Mouse (Mus musculus) kidney, embryonic 14.5 days (tissue): ENCODE results near the gene Lancl1. TPM values are rescaled to one million over a fixed set of nuclear protein-coding genes. Genes with fewer than 3 reads are reported as not detected.

Source experiments
- ATAC-seq: fragments of 200-750 bp; cut with Nextera tagmentation; 2 replicates; pipeline ENCODE4 v1.8.0; 2017; ENCODE audit warnings: moderate number of reproducible peaks, mild to moderate bottlenecking, moderate TSS enrichment, moderate library complexity; ENCODE audit not compliant: low FRiP score, low TSS enrichment
- H3K27ac ChIP-seq: fragments of 300-500 bp; sonication (generic); 2 replicates; pipeline ENCODE4 v1.5.1; 2014; ENCODE audit warnings: low read depth, mild to moderate bottlenecking, low read length, moderate library complexity, mixed read lengths
- H3K27me3 ChIP-seq: fragments of 300-500 bp; sonication (generic); 2 replicates; pipeline ENCODE4 v1.6.1; 2014; ENCODE audit warnings: mild to moderate bottlenecking, low read length; ENCODE audit not compliant: control insufficient read depth, insufficient read depth
- H3K36me3 ChIP-seq: fragments of 300-500 bp; sonication (generic); 2 replicates; pipeline ENCODE4 v1.6.1; 2014; ENCODE audit warnings: low read length, mixed read lengths; ENCODE audit not compliant: control insufficient read depth, insufficient read depth
- H3K4me1 ChIP-seq: fragments of 300-500 bp; sonication (generic); 2 replicates; pipeline ENCODE4 v1.6.1; 2014; ENCODE audit warnings: low read length, mixed read lengths; ENCODE audit not compliant: control insufficient read depth, insufficient read depth
- H3K4me2 ChIP-seq: fragments of 300-500 bp; sonication (generic); replicated peaks from 2 replicates; pipeline ENCODE4 v1.6.1; 2014; ENCODE audit warnings: low read depth, mild to moderate bottlenecking, low read length
- H3K4me3 ChIP-seq: fragments of 300-500 bp; sonication (generic); 2 replicates; pipeline ENCODE4 v1.5.1; 2014; ENCODE audit warnings: mild to moderate bottlenecking, low read length
- H3K9ac ChIP-seq: fragments of 300-500 bp; sonication (generic); 2 replicates; pipeline ENCODE4 v1.6.1; 2014; ENCODE audit warnings: low read depth, mild to moderate bottlenecking, low read length, moderate library complexity
- H3K9me3 ChIP-seq: fragments of 300-500 bp; sonication (generic); 2 replicates; pipeline ENCODE4 v1.6.1; 2016; ENCODE audit warnings: low read length; ENCODE audit not compliant: control insufficient read depth
- WGBS: fragments of 180-500 bp; shearing (Covaris S2); extraction: QIAGEN DNeasy Blood & Tissue Kit; methylation state at CpG from one replicate; pipeline ENCODE4 v1.1.7; 2014; 5-methylcytosine and 5-hydroxymethylcytosine counted together
- polyA plus RNA-seq: library from polyadenylated mRNA; unstranded; fragments of >200 nt; fragmentation: Nextera tagmentation; extraction: Ambion mirVana; gene quantifications from 2 replicates; pipeline ENCODE4 v1.2.1, GENCODE M21; 2014

The Lancl1 gene
- polyA plus RNA-seq, 1 experiment from 2014 or later: 92.0 TPM

GRCm38 (mm10) chr1:66980129-66980528 is 58.5 kb downstream of the Lancl1 start:
- Histone ChIP-seq H3K36me3 (no peaks in the 10 kb centered on the region), H3K4me3 (no peak overlapping the region), H3K4me1 (no peaks in the 10 kb centered on the region), H3K27ac (no peak overlapping the region), H3K4me2 (no peak overlapping the region), H3K9ac (no peak overlapping the region), H3K27me3 (no peaks in the 10 kb centered on the region), H3K9me3 (no peaks in the 10 kb centered on the region)
- 100% methylated on average over 1 of the region's 1 CpGs for WGBS
- no peak for ATAC-seq

DNA sequence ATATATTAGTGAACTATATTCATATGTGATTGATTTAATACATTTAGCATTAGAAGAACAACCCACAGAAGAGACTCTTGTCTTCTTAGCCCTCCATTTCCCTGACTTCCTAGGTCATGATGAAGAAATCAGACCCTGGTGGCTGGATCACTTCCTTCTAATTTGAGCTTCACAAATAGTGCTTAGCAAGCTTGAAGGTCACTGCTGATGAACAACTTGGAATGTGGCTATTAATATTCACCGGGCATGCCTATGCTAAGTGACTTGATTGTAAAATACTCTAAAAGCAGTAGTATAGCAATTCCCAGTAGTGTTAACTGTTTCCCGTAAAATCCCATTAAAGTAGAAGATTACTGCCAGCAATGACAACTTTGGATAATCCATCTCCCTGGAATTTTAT is 63.2 kb downstream of the Lancl1 start:
- H3K27ac ChIP-seq: no peak overlapping the region
- H3K9me3 ChIP-seq: no peaks in the 10 kb centered on the region
- ATAC-seq: no peak
- H3K4me2 ChIP-seq: no peak overlapping the region
- WGBS: 93% methylated on average over 2 of the region's 2 CpGs
- H3K4me3 ChIP-seq: no peak overlapping the region
- no peaks in the 10 kb centered on the region for H3K4me1 ChIP-seq
- H3K27me3 ChIP-seq: no peaks in the 10 kb centered on the region
- H3K9ac ChIP-seq: no peak overlapping the region
- H3K36me3 ChIP-seq: no peaks in the 10 kb centered on the region

DNA sequence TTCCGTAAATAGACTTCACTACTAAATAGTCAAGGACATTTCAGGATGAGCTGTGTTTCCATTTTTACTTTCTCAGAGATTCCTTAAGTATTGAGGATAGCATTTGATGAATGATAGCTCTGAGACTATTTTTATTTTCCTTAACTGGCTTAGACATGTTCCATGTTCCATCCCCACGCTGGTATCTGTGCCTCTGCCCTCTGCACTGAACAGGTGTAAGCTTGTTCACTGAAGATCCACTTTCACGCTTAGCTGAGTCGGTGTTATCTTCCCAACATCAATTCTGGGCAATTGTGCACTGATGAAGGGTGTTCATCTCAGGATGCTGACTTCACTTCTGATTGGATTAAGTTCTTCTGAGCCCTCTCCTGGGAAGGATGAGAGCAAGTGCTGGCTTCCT is 73.8 kb downstream of the Lancl1 start:
- Histone ChIP-seq H3K9ac (no peak overlapping the region), H3K9me3 (no peaks in the 10 kb centered on the region), H3K4me2 (no peak overlapping the region), H3K4me1 (no peaks in the 10 kb centered on the region), H3K36me3 (no peaks in the 10 kb centered on the region), H3K4me3 (no peak overlapping the region), H3K27ac (no peak overlapping the region), H3K27me3 (no peaks in the 10 kb centered on the region)
- WGBS: 73% methylated on average over 4 of the region's 4 CpGs
- no peak for ATAC-seq

DNA sequence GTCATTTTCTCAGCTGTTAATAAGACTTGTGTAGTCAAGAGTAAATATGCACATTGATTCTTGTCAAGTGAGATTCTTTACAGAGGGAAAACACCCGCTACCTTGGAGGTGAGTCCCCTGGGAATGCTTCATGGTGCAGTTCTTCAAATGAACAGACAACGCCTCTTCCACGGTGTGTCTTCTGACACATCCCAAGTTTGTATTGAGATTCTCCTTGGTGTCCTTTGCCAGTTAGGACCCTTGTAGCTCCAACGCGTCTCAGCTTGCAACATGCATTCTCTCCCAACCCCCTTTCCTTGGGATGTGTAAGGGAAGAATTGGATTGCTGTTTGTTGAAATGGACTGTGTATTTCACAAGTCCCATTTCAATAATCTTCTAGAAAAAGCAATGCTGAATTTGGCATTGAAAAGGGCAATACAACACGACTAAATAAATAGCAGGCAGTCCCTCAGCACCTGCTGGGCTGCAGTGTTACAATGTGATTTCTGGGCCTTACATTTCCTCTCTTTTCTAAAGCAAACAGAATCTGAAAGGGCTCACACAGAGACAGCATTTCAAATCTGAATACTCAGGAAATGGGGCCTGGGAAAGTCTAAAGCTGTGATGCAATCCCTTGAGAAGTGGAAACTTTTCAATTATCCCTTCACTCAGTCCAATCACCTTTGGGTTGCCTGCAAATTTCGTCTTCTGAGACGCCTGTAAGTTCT is 78.0 kb downstream of the Lancl1 start:
- Histone ChIP-seq H3K27me3 (no peaks in the 10 kb centered on the region), H3K9ac (no peak overlapping the region), H3K27ac (no peak overlapping the region), H3K4me2 (no peak overlapping the region), H3K9me3 (0 out of 2 replicates have a peak, but pooled peaks cover 2% of the 10 kb centered on the region), H3K36me3 (no peaks in the 10 kb centered on the region), H3K4me1 (no peaks in the 10 kb centered on the region), H3K4me3 (no peak overlapping the region)
- ATAC-seq: no peak
- 62% methylated on average over 8 of the region's 8 CpGs for WGBS

- Histone ChIP-seq H3K27ac (no peak overlapping the region), H3K9ac (no peak overlapping the region), H3K4me2 (no peak overlapping the region), H3K4me3 (no peak overlapping the region), H3K9me3 (0 out of 2 replicates have a peak, but pooled peaks cover 2% of the 10 kb centered on the region), H3K27me3 (no peaks in the 10 kb centered on the region), H3K4me1 (no peaks in the 10 kb centered on the region), H3K36me3 (no peaks in the 10 kb centered on the region)
- 78% methylated on average over 3 of the region's 3 CpGs for WGBS
- ATAC-seq: no peak
Measured at GRCm38 (mm10) chr1:66957361-66957760, 81.3 kb downstream of the Lancl1 start.

DNA sequence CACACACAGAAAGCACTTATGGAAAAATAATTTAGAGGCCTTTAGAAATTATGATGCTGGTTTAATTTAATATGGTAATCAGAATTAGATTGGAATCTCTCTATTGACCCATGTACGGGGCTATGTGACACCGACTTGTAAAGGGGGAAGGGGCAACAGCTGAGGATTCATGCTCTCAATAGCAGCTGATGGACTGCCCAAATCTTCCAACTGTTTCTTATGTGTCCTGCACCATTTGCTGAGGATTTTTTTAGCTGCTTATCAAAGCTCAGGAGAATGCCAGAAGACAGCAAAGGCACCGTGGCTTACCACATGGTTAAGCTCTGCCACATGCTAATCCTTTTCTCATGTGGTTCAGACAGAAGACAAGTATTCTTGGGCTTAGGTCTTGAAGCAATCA is 87.6 kb downstream of the Lancl1 start:
- WGBS: 89% methylated on average over 3 of the region's 3 CpGs
- no peaks in the 10 kb centered on the region for H3K27me3 ChIP-seq
- no peaks in the 10 kb centered on the region for H3K9me3 ChIP-seq
- no peaks in the 10 kb centered on the region for H3K4me1 ChIP-seq
- H3K4me3 ChIP-seq: no peak overlapping the region
- H3K4me2 ChIP-seq: no peak overlapping the region
- no peak for ATAC-seq
- H3K27ac ChIP-seq: no peak overlapping the region
- no peak overlapping the region for H3K9ac ChIP-seq
- H3K36me3 ChIP-seq: no peaks in the 10 kb centered on the region

Other genes starting within 250 kb of the Lancl1 start
- 15.7 and 16.4 TPM in 2 replicates for gene Kansl1l, start 221.3 kb downstream of the Lancl1 start, polyA plus RNA-seq
- 70.5 and 98.4 TPM in 2 replicates for gene Acadl, start 175.6 kb downstream of the Lancl1 start, polyA plus RNA-seq
- gene Myl1, start 93.5 kb downstream of the Lancl1 start, polyA plus RNA-seq: 2.8 and 3.2 TPM in 2 replicates
- gene Cps1, start 84.2 kb upstream of the Lancl1 start, polyA plus RNA-seq: 0.06 and 0.08 TPM in 2 replicates